ENCODE assay signal across 8 mouse cellular contexts in the genomic region with DNA sequence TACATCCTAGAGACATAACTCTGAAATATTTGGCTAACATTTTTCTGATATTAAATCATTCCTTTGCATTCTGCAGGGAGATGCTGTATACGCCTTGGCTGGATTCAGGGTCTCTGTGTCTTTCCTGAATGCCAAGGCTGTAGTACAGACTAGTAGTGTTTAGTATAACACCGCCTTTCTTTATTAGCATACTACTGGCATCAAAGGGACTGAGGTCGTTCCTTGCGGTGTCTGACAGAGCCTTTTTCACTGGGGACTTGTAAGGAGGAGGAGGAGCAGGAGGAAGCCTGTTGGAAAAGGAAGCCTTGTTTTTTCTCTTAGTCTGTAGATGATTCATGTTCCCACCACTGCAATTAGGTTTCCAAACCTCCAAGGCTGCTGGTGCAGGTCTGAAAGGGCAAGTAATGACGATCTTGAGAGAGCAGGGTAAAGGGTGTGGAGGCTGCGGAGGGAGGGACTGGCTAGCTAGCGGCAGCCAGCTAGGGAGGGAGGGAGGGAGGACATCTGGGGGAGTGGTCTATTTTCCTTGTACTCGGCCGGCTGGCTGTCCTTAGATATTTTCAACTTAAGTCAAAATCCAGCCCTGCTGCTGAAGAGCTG.
A peak's percentile ranks its signal among the peaks of the same experiment; 100 is the strongest.
DNase-seq lines count a peak whose midpoint lies in the region; ATAC-seq and TF ChIP-seq lines count a peak whose summit lies in the region.

No protein-coding gene starts in this region.

- H3K9ac ChIP-seq in intestine, embryonic 15.5 days, result peak overlapping the region; percentile 30; the same call in 1 of the 2 replicates

- no peaks in the 10 kb centered on the region for H3K9me3 ChIP-seq in intestine, embryonic 15.5 days

- no peak for TF ChIP-seq POLR2A in myocyte (IDR thresholded peaks at IDR 0.05; ENCODE audit: insufficient read length, low read depth)

- peaks cover 44% of the 10 kb centered on the region for H3K79me2 ChIP-seq in myocyte (ENCODE audit: control insufficient read depth, insufficient read depth)

- no peaks in the 10 kb centered on the region for H3K36me3 ChIP-seq in intestine, embryonic 15.5 days
- peaks cover 5% of the 10 kb centered on the region for H3K36me3 ChIP-seq in myocyte (ENCODE audit: control insufficient read depth, insufficient read depth)

- ATAC-seq in granulocyte monocyte progenitor cell, adult 5-6 weeks (replicated peaks; ENCODE audit: poor library complexity, severe bottlenecking), result peak; percentile 13; the same call in 1 of the 2 replicates
- ATAC-seq in intestine, embryonic 15.5 days, result peak; percentile 91

- H3K4me3 ChIP-seq in intestine, embryonic 15.5 days (replicated peaks), result peak overlapping the region; percentile 19; the same call in 1 of the 2 replicates
- H3K4me3 ChIP-seq in myocyte, result peak overlapping the region; percentile 26

- H3K27me3 ChIP-seq in intestine, embryonic 15.5 days (replicated peaks), result no peaks in the 10 kb centered on the region
- H3K27me3 ChIP-seq in myocyte (ENCODE audit: control insufficient read depth, insufficient read depth, insufficient read length), result no peaks in the 10 kb centered on the region

- H3K27ac ChIP-seq in intestine, embryonic 15.5 days, result peak overlapping the region; percentile 81

- H3K4me1 ChIP-seq in intestine, embryonic 15.5 days (replicated peaks), result peaks cover 19% of the 10 kb centered on the region

- 6% methylated on average over 9 of the region's 9 CpGs for WGBS in intestine, embryonic 15.5 days

- DNase-seq in adipocyte (ENCODE audit: low spot score) (peak; percentile 89), liver (peak; percentile 56)
- DNase-seq in embryo, embryonic 11 days, result peak; percentile 83
- DNase-seq in thymus, postnatal 10 days (ENCODE audit: low spot score in 2 of 2), result no peak
- no peak for DNase-seq in B cell, adult 2 months

- H3ac ChIP-seq in myocyte (ENCODE audit: control insufficient read depth, insufficient read length), result no peak overlapping the region

- H3K4me2 ChIP-seq in intestine, embryonic 15.5 days (replicated peaks), result peak overlapping the region; percentile 54
- H3K4me2 ChIP-seq in myocyte (ENCODE audit: low read depth), result peak overlapping the region; percentile 79

TF ChIP-seq in myocyte, 11 proteins besides CTCF, POLR2A, EP300 and RAD21:
- TF ChIP-seq CEBPB (IDR thresholded peaks at IDR 0.05; ENCODE audit: insufficient read depth, poor library complexity, severe bottlenecking) (no peak), MAX (IDR thresholded peaks at IDR 0.05; ENCODE audit: low read depth) (no peak), MYOG (IDR thresholded peaks at IDR 0.05; ENCODE audit: control insufficient read depth in 1 of 3, insufficient read depth in 1 of 3, insufficient read length in 2 of 3, low read depth in 2 of 3) (no peak), TCF12 (IDR thresholded peaks at IDR 0.05; ENCODE audit: insufficient read depth, poor library complexity, severe bottlenecking) (no peak), REST (IDR thresholded peaks at IDR 0.05; ENCODE audit: insufficient read depth, insufficient read length) (no peak), POLR2AphosphoS2 (IDR thresholded peaks at IDR 0.05; ENCODE audit: insufficient read length, low read depth) (no peak), USF1 (IDR thresholded peaks at IDR 0.05; ENCODE audit: low read depth) (no peak), MYOD1 (IDR thresholded peaks at IDR 0.05; ENCODE audit: control insufficient read depth in 1 of 3, insufficient read length in 2 of 3, low read depth in 2 of 3) (no peak), E2F4 (IDR thresholded peaks at IDR 0.05; ENCODE audit: insufficient read depth) (no peak), TCF3 (IDR thresholded peaks at IDR 0.05; ENCODE audit: insufficient read length, low read depth) (no peak), SRF (IDR thresholded peaks at IDR 0.05; ENCODE audit: control insufficient read depth, insufficient read length, low read depth) (no peak)

Comparison
In these comparisons a context has a peak if more than half of its experiments do, and no peak if none do; other contexts are left out.
1. DNase-seq: peak in adipocyte (single experiment), embryo, embryonic 11 days (single experiment) and liver (single experiment); none in thymus, postnatal 10 days (0 of 2) and B cell, adult 2 months (0 of 2).